Mouse (Mus musculus) brain, embryonic 14.5 days (tissue): ENCODE results near the gene A630023A22Rik.

Source experiments
- CTCF ChIP-seq: fragments of 200-500 bp; IDR thresholded peaks from 2 replicates; pipeline ENCODE4 v1.5.1; 2012; ENCODE audit warnings: inconsistent platforms, mild to moderate bottlenecking, moderate library complexity, borderline replicate concordance; ENCODE audit not compliant: insufficient read depth, insufficient read length; ENCODE audit errors: extremely low read depth
- POLR2A ChIP-seq: fragments of 200-500 bp; IDR thresholded peaks from 2 replicates; pipeline ENCODE4 v1.6.1; 2012; ENCODE audit warnings: mild to moderate bottlenecking, inconsistent platforms, borderline replicate concordance; ENCODE audit not compliant: poor library complexity, insufficient read depth, insufficient read length, severe bottlenecking; ENCODE audit errors: extremely low read depth

DNA sequence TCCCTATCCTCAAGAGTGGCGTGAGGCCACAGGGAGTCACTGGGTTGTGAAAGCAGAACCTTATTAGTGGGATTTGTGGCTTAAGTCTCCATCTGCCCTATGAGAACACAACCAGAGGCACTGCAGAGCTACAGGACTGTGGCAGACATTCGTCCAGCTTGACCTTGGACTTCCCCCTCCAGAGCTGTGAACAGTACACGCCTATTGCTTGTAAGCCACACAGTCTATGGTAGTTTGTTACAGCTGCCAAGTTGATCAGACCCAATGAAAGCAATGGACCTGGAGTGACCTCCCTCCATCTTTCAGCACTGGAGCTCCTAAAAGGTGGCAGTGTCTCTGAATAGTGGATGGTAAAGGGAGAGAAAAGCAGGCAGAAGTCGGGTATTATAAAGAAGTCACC, 24.3 kb downstream of the A630023A22Rik start:
- TF ChIP-seq CTCF (no peak), POLR2A (no peak)
